Mouse (Mus musculus): Measurements from ENCODE around the gene Kmt2e. TPM values are rescaled to one million over a fixed set of nuclear protein-coding genes. Genes with fewer than 3 reads are reported as not detected.

Gene Kmt2e
- total and polyA plus RNA-seq, 2 experiments, result 8.1 to 19.1 TPM

DNA sequence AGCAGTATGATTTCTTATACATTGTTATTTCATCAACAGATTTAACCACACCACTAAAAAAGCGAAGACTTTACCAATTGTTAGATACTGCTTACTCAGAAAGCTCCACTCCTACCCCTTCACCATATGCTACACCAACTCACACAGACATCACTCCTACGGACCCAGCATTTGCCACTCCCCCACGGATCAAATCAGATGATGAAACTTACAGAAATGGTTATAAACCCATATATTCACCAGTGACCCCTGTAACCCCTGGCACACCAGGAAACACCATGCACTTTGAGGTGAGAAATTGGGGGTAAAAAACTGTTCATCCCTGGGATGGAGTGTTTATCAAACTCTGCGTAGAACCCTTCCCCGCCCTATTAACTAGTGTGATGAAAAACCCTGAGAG, 62.7 kb downstream of the Kmt2e start:
- no peaks in the 10 kb centered on the region for H3K27me3 ChIP-seq (ENCODE audit: control insufficient read depth, insufficient read depth, low read length)
- no peaks in the 10 kb centered on the region for H3K4me1 ChIP-seq (ENCODE audit: control insufficient read depth, insufficient read depth, low read length)
- H3K4me3 ChIP-seq (ENCODE audit: insufficient read depth, low read depth, low read length), result no peak overlapping the region
- H3K79me2 ChIP-seq (ENCODE audit: control insufficient read depth, insufficient read depth, low read length), result peaks cover 2% of the 10 kb centered on the region; the same call in 1 of the 2 replicates
- no peak overlapping the region for H3K27ac ChIP-seq (replicated peaks; ENCODE audit: insufficient read depth, low read depth, low read length)
- H3K9ac ChIP-seq (ENCODE audit: low read depth, low read length), result no peak overlapping the region
- peaks cover 79% of the 10 kb centered on the region for H3K36me3 ChIP-seq (ENCODE audit: control insufficient read depth, insufficient read depth, low read length)
- TF ChIP-seq CTCF (IDR thresholded peaks at IDR 0.05; ENCODE audit: low read depth, low read length) (no peak), POLR2A (IDR thresholded peaks at IDR 0.05; ENCODE audit: extremely low read depth, insufficient read depth, low read length) (no peak)
- 91% methylated on average over 5 of the region's 5 CpGs for WGBS
- no peak for DNase-seq (ENCODE audit: extremely low read depth, low read depth, low spot score)

DNA sequence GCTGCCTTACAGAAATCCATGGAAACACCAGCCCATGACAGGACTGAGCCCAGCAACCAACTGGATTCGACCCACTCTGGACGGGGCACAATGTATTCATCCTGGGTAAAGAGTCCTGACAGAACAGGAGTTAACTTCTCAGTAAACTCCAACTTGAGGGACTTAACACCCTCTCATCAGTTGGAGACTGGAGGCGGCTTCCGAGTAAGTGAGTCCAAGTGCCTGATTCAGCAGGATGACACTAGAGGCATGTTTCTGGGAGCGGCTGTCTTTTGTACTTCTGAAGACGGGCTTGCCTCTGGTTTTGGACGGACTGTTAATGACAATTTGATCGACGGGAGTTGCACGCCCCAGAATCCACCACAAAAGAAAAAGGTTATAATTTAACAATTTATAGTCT, 63.7 kb downstream of the Kmt2e start:
- whole genome bisulfite sequencing, result 93% methylated on average over 10 of the region's 10 CpGs
- Histone ChIP-seq H3K27ac (replicated peaks; ENCODE audit: insufficient read depth, low read depth, low read length) (no peak overlapping the region), H3K4me3 (ENCODE audit: insufficient read depth, low read depth, low read length) (no peak overlapping the region), H3K9ac (ENCODE audit: low read depth, low read length) (no peak overlapping the region), H3K4me1 (ENCODE audit: control insufficient read depth, insufficient read depth, low read length) (no peaks in the 10 kb centered on the region), H3K79me2 (ENCODE audit: control insufficient read depth, insufficient read depth, low read length) (peaks cover 2% of the 10 kb centered on the region; the same call in 1 of the 2 replicates), H3K27me3 (ENCODE audit: control insufficient read depth, insufficient read depth, low read length) (no peaks in the 10 kb centered on the region), H3K36me3 (ENCODE audit: control insufficient read depth, insufficient read depth, low read length) (peaks cover 76% of the 10 kb centered on the region)
- no peak for DNase-seq (ENCODE audit: extremely low read depth, low read depth, low spot score)
- TF ChIP-seq CTCF (IDR thresholded peaks at IDR 0.05; ENCODE audit: low read depth, low read length) (no peak), POLR2A (IDR thresholded peaks at IDR 0.05; ENCODE audit: extremely low read depth, insufficient read depth, low read length) (no peak)

DNA sequence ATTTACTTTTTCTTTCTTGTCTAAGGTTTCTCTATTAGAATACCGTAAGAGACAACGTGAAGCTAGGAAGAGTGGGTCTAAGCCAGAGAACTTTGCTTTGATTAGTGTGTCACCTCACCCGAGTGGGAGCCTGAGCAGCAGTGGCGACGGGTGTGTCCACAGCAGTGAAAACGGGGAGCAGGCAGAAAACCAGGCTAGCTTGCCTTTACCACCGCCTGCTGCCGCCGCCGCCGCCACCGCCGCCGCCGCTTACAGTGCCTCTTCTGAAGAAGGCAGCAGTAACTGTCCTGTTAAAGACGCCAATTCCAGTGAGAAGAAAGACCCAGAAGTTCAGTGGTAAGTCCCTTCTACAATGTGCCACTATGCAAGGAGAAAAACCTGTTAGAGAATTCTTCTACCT, 65.0 kb downstream of the Kmt2e start:
- H3K79me2 ChIP-seq (ENCODE audit: control insufficient read depth, insufficient read depth, low read length), result peaks cover 2% of the 10 kb centered on the region; the same call in 1 of the 2 replicates
- H3K9ac ChIP-seq (ENCODE audit: low read depth, low read length), result no peak overlapping the region
- H3K27ac ChIP-seq (replicated peaks; ENCODE audit: insufficient read depth, low read depth, low read length), result no peak overlapping the region
- 96% methylated on average over 16 of the region's 16 CpGs for WGBS
- no peak for DNase-seq (ENCODE audit: extremely low read depth, low read depth, low spot score)
- no peak overlapping the region for H3K4me3 ChIP-seq (ENCODE audit: insufficient read depth, low read depth, low read length)
- peaks cover 68% of the 10 kb centered on the region for H3K36me3 ChIP-seq (ENCODE audit: control insufficient read depth, insufficient read depth, low read length)
- no peak for TF ChIP-seq POLR2A (IDR thresholded peaks at IDR 0.05; ENCODE audit: extremely low read depth, insufficient read depth, low read length)
- no peak for TF ChIP-seq CTCF (IDR thresholded peaks at IDR 0.05; ENCODE audit: low read depth, low read length)
- no peaks in the 10 kb centered on the region for H3K27me3 ChIP-seq (ENCODE audit: control insufficient read depth, insufficient read depth, low read length)
- no peaks in the 10 kb centered on the region for H3K4me1 ChIP-seq (ENCODE audit: control insufficient read depth, insufficient read depth, low read length)

DNA sequence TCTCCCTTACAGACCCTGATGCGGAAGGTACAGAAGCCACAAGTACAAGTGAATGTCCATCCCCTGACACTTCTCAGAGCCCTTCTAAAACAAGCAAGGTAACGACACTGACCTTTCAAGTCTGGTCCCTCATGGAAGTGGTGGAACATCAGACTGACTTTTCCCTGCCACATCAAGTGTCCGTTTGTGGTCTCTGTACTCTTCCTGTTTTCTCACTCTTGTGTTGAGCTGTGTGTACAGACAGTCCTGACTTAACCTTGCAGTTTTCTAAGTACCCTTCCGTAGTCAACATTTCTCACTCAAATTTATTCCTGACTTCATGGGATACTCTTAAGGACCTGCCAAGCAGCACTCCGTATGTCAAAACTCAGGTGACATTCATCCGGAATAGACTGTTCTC, 66.5 kb downstream of the Kmt2e start:
- Histone ChIP-seq H3K4me3 (ENCODE audit: insufficient read depth, low read depth, low read length) (no peak overlapping the region), H3K79me2 (ENCODE audit: control insufficient read depth, insufficient read depth, low read length) (peaks cover 2% of the 10 kb centered on the region; the same call in 1 of the 2 replicates), H3K36me3 (ENCODE audit: control insufficient read depth, insufficient read depth, low read length) (peaks cover 62% of the 10 kb centered on the region), H3K27me3 (ENCODE audit: control insufficient read depth, insufficient read depth, low read length) (no peaks in the 10 kb centered on the region), H3K27ac (replicated peaks; ENCODE audit: insufficient read depth, low read depth, low read length) (no peak overlapping the region), H3K4me1 (ENCODE audit: control insufficient read depth, insufficient read depth, low read length) (no peaks in the 10 kb centered on the region), H3K9ac (ENCODE audit: low read depth, low read length) (no peak overlapping the region)
- no peak for DNase-seq (ENCODE audit: extremely low read depth, low read depth, low spot score)
- 81% methylated on average over 6 of the region's 6 CpGs for WGBS
- TF ChIP-seq POLR2A (IDR thresholded peaks at IDR 0.05; ENCODE audit: extremely low read depth, insufficient read depth, low read length) (no peak), CTCF (IDR thresholded peaks at IDR 0.05; ENCODE audit: low read depth, low read length) (no peak)

DNA sequence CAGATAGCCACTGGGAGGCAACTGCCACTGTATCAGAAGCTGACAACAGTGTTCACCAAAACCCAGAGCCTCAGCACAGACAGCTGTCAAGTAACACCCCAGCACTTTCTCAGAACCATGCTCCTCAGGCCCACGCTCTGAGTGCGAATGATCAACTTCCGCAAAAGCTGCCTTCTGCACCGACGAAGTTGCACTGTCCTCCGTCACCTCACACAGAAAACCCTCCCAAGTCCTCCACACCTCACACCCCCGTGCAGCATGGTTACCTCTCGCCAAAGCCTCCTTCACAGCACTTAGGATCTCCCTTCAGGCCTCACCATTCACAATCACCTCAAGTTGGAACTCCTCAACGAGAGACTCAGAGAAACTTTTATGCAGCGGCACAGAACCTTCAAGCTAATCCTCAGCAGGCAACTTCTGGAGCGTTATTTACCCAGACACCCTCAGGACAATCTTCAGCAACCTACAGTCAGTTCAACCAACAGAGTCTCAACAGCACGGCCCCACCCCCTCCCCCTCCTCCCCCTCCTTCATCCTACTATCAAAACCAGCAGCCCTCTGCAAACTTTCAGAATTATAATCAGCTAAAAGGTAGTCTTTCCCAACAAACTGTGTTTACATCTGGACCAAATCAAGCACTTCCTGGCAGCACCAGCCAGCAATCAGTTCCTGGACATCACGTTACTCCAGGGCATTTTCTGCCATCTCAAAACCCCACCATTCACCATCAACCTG, 67.5 kb downstream of the Kmt2e start:
- no peaks in the 10 kb centered on the region for H3K79me2 ChIP-seq (ENCODE audit: control insufficient read depth, insufficient read depth, low read length)
- H3K27me3 ChIP-seq (ENCODE audit: control insufficient read depth, insufficient read depth, low read length), result no peaks in the 10 kb centered on the region
- 79% methylated on average over 13 of the region's 13 CpGs for WGBS
- H3K36me3 ChIP-seq (ENCODE audit: control insufficient read depth, insufficient read depth, low read length), result peaks cover 53% of the 10 kb centered on the region
- no peak for TF ChIP-seq CTCF (IDR thresholded peaks at IDR 0.05; ENCODE audit: low read depth, low read length)
- no peak for TF ChIP-seq POLR2A (IDR thresholded peaks at IDR 0.05; ENCODE audit: extremely low read depth, insufficient read depth, low read length)
- H3K27ac ChIP-seq (replicated peaks; ENCODE audit: insufficient read depth, low read depth, low read length), result no peak overlapping the region
- no peak overlapping the region for H3K9ac ChIP-seq (ENCODE audit: low read depth, low read length)
- H3K4me1 ChIP-seq (ENCODE audit: control insufficient read depth, insufficient read depth, low read length), result no peaks in the 10 kb centered on the region
- no peak for DNase-seq (ENCODE audit: extremely low read depth, low read depth, low spot score)
- H3K4me3 ChIP-seq (ENCODE audit: insufficient read depth, low read depth, low read length), result no peak overlapping the region

DNA sequence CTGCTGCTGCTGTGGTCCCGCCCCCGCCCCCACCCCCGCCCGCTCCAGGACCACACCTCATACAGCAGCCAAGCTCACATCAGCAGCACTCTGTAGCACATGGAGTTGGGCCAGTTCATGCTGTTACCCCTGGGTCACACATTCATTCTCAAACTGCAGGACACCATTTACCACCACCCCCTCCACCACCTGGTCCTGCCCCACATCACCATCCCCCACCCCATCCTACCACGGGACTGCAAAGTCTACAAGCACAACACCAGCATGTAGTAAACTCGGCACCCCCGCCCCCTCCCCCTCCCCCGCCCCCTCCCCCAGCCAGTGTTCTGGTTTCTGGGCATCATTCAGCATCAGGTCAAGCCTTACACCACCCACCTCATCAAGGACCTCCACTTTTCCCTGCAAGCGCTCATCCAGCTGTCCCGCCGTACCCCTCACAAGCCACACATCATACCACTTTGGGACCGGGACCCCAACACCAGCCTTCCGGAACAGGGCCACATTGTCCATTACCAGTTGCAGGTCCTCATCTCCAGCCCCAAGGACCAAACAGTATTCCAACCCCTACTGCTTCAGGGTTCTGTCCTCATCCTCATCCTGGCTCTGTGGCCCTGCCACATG, 68.2 kb downstream of the Kmt2e start:
- TF ChIP-seq CTCF (IDR thresholded peaks at IDR 0.05; ENCODE audit: low read depth, low read length) (no peak), POLR2A (IDR thresholded peaks at IDR 0.05; ENCODE audit: extremely low read depth, insufficient read depth, low read length) (no peak)
- H3K27me3 ChIP-seq (ENCODE audit: control insufficient read depth, insufficient read depth, low read length), result no peaks in the 10 kb centered on the region
- WGBS, result 88% methylated on average over 13 of the region's 13 CpGs
- no peak overlapping the region for H3K4me3 ChIP-seq (ENCODE audit: insufficient read depth, low read depth, low read length)
- no peak for DNase-seq (ENCODE audit: extremely low read depth, low read depth, low spot score)
- H3K27ac ChIP-seq (replicated peaks; ENCODE audit: insufficient read depth, low read depth, low read length), result no peak overlapping the region
- peaks cover 50% of the 10 kb centered on the region for H3K36me3 ChIP-seq (ENCODE audit: control insufficient read depth, insufficient read depth, low read length)
- H3K79me2 ChIP-seq (ENCODE audit: control insufficient read depth, insufficient read depth, low read length), result no peaks in the 10 kb centered on the region
- H3K9ac ChIP-seq (ENCODE audit: low read depth, low read length), result no peak overlapping the region
- no peaks in the 10 kb centered on the region for H3K4me1 ChIP-seq (ENCODE audit: control insufficient read depth, insufficient read depth, low read length)

All from liver, adult 2 months (tissue).